Mouse (Mus musculus) CH12.LX (cell line): ENCODE measurements around the gene Rnft2. TPM values are rescaled to one million over a fixed set of nuclear protein-coding genes. Genes with fewer than 3 reads are reported as not detected.

Experiments used
- DNase-seq: peaks from one replicate; pipeline ENCODE4 v3.0.0-alpha.2; 2013; ENCODE audit errors: extremely low read depth
- H3K27ac ChIP-seq: 2 replicates; pipeline ENCODE4 v1.5.1; 2012; ENCODE audit warnings: low read depth, mild to moderate bottlenecking, control low read depth, moderate library complexity; ENCODE audit not compliant: insufficient read depth
- H3K27me3 ChIP-seq: replicated peaks from 2 replicates; pipeline ENCODE3; 2012; ENCODE audit warnings: inconsistent platforms
- H3K36me3 ChIP-seq, 2 experiments: replicated peaks in 1 of 2; 2 replicates each; pipeline versions ENCODE3 to v1.6.1; 2012; ENCODE audit warnings: inconsistent platforms in 1 of 2, low read length in 1 of 2, mild to moderate bottlenecking in 1 of 2, mixed read lengths in 1 of 2, moderate library complexity in 1 of 2; ENCODE audit not compliant: control insufficient read depth in 1 of 2, insufficient read depth in 1 of 2
- H3K4me1 ChIP-seq, 2 experiments: 2 replicates each; pipeline ENCODE4 v1.6.1; 2012; ENCODE audit warnings: inconsistent platforms in 1 of 2, moderate library complexity in 1 of 2; ENCODE audit not compliant: insufficient read depth in 2 of 2, control insufficient read depth in 1 of 2
- H3K4me2 ChIP-seq: 2 replicates; pipeline ENCODE4 v1.6.1; 2012; ENCODE audit warnings: low read depth, mild to moderate bottlenecking, control low read depth; ENCODE audit not compliant: poor library complexity, insufficient read depth, severe bottlenecking
- H3K4me3 ChIP-seq, 3 experiments: fragments of 150-350 bp in 1 of 3; sonication (generic) in 1 of 3; replicated peaks in 1 of 3; 2 replicates each; pipeline versions ENCODE3 to v1.5.1; 2011 to 2012; ENCODE audit warnings: low read depth in 2 of 3, low read length in 2 of 3, mild to moderate bottlenecking in 2 of 3, moderate library complexity in 2 of 3, control low read depth in 1 of 3, improper control_type of control experiment in 1 of 3, inconsistent platforms in 1 of 3, mixed read lengths in 1 of 3; ENCODE audit not compliant: poor library complexity in 1 of 3
- H3K79me2 ChIP-seq: replicated peaks from 2 replicates; pipeline ENCODE4 v1.6.1; 2012; ENCODE audit warnings: mild to moderate bottlenecking, moderate library complexity; ENCODE audit not compliant: control insufficient read depth, poor library complexity, insufficient read depth, severe bottlenecking; ENCODE audit errors: extremely low read depth
- H3K9ac ChIP-seq: 2 replicates; pipeline ENCODE4 v1.6.1; 2012; ENCODE audit warnings: low read depth, mild to moderate bottlenecking, control low read depth, moderate library complexity; ENCODE audit not compliant: insufficient read depth
- H3K9me3 ChIP-seq: replicated peaks from 2 replicates; pipeline ENCODE3; 2012; ENCODE audit warnings: low read length, inconsistent platforms, mixed read lengths
- CTCF ChIP-seq, 2 experiments: IDR thresholded peaks in 1 of 2; conservative IDR thresholded peaks in 1 of 2; 2 replicates each; pipeline ENCODE4 v1.5.1; 2011 to 2012; ENCODE audit warnings: low read depth in 2 of 2, low read length in 2 of 2, improper control_type of control experiment in 1 of 2, inconsistent platforms in 1 of 2, mild to moderate bottlenecking in 1 of 2, moderate library complexity in 1 of 2
- EP300 ChIP-seq: IDR thresholded peaks from 2 replicates; pipeline ENCODE4 v1.6.1; 2011; ENCODE audit warnings: low read length, improper control_type of control experiment
- ETS1 ChIP-seq: conservative IDR thresholded peaks from 2 replicates; pipeline ENCODE4 v1.6.1; 2012; ENCODE audit warnings: low read depth, mild to moderate bottlenecking, inconsistent platforms, low read length, improper control_type of control experiment, moderate library complexity
- IRF4 ChIP-seq: IDR thresholded peaks from 2 replicates; pipeline ENCODE4 v1.6.1; 2014; ENCODE audit warnings: low read depth, mild to moderate bottlenecking, inconsistent platforms, low read length, improper control_type of control experiment
- JUND ChIP-seq: conservative IDR thresholded peaks from 2 replicates; pipeline ENCODE4 v1.6.1; 2011; ENCODE audit warnings: low read depth, low read length, improper control_type of control experiment
- MAZ ChIP-seq: IDR thresholded peaks from 2 replicates; pipeline ENCODE4 v1.6.1; 2012; ENCODE audit warnings: low read depth, mild to moderate bottlenecking, inconsistent platforms, low read length, improper control_type of control experiment, moderate library complexity
- MEF2A ChIP-seq: IDR thresholded peaks from 2 replicates; pipeline ENCODE4 v1.6.1; 2014; ENCODE audit warnings: low read depth, mild to moderate bottlenecking, inconsistent platforms, low read length, improper control_type of control experiment, borderline replicate concordance
- NELFE ChIP-seq: IDR thresholded peaks from 2 replicates; pipeline ENCODE4 v1.6.1; 2011; ENCODE audit warnings: low read depth, low read length, improper control_type of control experiment
- POLR2AphosphoS2 ChIP-seq: IDR thresholded peaks from 2 replicates; pipeline ENCODE4 v1.6.1; 2011; ENCODE audit warnings: low read depth, low read length, improper control_type of control experiment
- UBTF ChIP-seq: IDR thresholded peaks from 2 replicates; pipeline ENCODE4 v1.6.1; 2012; ENCODE audit warnings: low read depth, mild to moderate bottlenecking, inconsistent platforms, low read length, improper control_type of control experiment, moderate library complexity
- USF2 ChIP-seq: conservative IDR thresholded peaks from 2 replicates; pipeline ENCODE4 v1.6.1; 2011; ENCODE audit warnings: low read depth, low read length, improper control_type of control experiment
- ZKSCAN1 ChIP-seq: IDR thresholded peaks from 2 replicates; pipeline ENCODE4 v1.6.1; 2012; ENCODE audit warnings: low read depth, inconsistent platforms, low read length, improper control_type of control experiment, borderline replicate concordance
- ZNF384 ChIP-seq: IDR thresholded peaks from 2 replicates; pipeline ENCODE4 v1.6.1; 2012; ENCODE audit warnings: low read depth, low read length, improper control_type of control experiment, inconsistent platforms
- dilution Hi-C: fragments of 300-500 bp; cut with MboI; formaldehyde crosslinking; loops from 2 replicates; pipeline ENCODE4 v1.14.3; 2020; ENCODE audit warnings: low sequenced_read_pairs; ENCODE audit not compliant: extremely low pct_unique_long_range_greater_than_20kb, extremely low pct_ligation_motif_present
- in situ Hi-C: fragments of 300-500 bp; cut with MboI; formaldehyde crosslinking; loops from 3 replicates; pipeline ENCODE4 v1.14.3; 2019; ENCODE audit warnings: low sequenced_read_pairs, low pct_ligation_motif_present, low pct_unique_long_range_greater_than_20kb, mixed read lengths
- polyA plus RNA-seq: library from polyadenylated mRNA; unstranded; fragments of >175 nt; gene quantifications from 2 replicates; pipeline ENCODE4 v1.2.1, GENCODE M21; 2012; ENCODE audit warnings: low read depth; ENCODE audit not compliant: insufficient read length
- total RNA-seq, 2 experiments: library from RNA; depleted of rRNA; stranded (reverse); fragments of 300-350 nt in 1 of 2; fragments of >200 nt in 1 of 2; gene quantifications; 2 replicates each; pipeline ENCODE4 v1.2.3; 2012 to 2014

The Rnft2 gene
- total and polyA plus RNA-seq, 3 experiments: 1.6 to 5.1 (median 3.4) TPM

DNA sequence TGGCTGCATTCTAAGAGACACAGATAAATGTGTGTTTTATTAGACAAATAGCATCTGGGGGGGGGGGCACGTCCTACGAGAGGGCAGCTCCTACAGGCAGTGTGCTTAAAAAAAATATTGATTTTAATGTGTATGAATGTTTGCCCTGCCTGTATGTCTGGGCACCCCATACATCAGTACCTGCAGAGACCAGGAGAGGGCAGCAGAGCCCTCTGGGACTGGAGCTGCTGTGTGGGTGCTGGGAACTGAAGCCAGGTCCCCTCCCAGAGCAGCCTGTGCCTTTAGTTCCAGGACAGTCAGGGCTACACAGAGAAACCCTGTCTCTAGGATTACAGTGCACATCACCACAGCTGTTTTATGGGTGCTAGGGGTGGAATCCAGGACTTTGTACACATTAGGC, 69.8 kb downstream of the Rnft2 start:
- Histone ChIP-seq H3K4me2 (no peak overlapping the region), H3K27me3 (peaks cover 81% of the 10 kb centered on the region), H3K79me2 (no peaks in the 10 kb centered on the region), H3K9me3 (peaks cover 10% of the 10 kb centered on the region), H3K9ac (no peak overlapping the region), H3K27ac (no peak overlapping the region), H3K36me3 (no peaks in the 10 kb centered on the region), H3K4me3 (no peak overlapping the region), H3K4me1 (peaks cover 0 to 9% of the 10 kb centered on the region in 2 experiments; a peak in 2 of 4 replicates)
- TF ChIP-seq NELFE (no peak), CTCF (conservative IDR thresholded peaks at IDR 0.05 in 1 of 2, IDR thresholded peaks at IDR 0.05 in 1 of 2; ENCODE audit: low read depth in 2 of 2, low read length in 2 of 2) (peak in 1 of 2 experiments; percentile 26; a peak in 2 of 4 replicates)
- in situ Hi-C loops: no loop called here
- dilution Hi-C loops: no loop called here
- no peak for DNase-seq

DNA sequence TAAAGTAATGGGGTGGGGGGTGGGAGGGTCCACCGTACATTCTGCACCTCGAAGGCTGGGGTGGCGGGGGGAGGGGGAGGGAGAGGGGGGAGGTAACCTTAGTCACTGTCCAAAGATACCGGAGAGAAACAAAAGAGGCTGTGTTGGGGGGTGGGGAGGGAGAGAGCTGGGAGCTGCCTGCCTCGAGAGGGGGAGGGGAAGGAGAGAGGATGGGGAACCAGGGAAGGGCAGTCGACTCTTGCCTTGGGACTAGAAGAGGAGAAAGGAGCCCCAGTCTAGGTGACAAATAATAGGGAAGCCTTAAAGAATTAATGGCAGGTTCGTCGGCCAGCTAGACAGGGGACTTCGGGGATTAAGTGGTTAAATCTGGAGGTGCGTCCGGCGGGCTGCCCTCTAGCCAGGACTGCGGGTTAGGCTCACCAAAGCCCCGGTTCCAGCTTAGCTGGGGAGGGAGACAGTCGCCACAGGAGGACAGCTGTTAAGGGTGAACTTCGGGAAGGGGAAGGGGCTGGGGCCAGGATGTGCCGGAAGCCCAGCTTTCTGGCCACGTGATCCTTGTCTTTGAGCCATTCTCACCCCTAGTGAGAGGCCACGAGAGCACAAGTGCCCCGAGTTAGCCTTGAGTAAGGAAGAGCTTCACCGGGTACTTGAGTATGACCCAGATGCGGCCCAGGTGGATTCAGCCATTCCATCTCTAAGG, 70.5 kb downstream of the Rnft2 start:
- no peak for DNase-seq
- H3K9ac ChIP-seq: no peak overlapping the region
- TF ChIP-seq POLR2AphosphoS2 (no peak), USF2 (no peak), ZNF384 (no peak), ETS1 (no peak), EP300 (no peak), JUND (no peak), IRF4 (no peak), CTCF (conservative IDR thresholded peaks at IDR 0.05 in 1 of 2, IDR thresholded peaks at IDR 0.05 in 1 of 2; ENCODE audit: low read depth in 2 of 2, low read length in 2 of 2) (no peak), MEF2A (no peak), MAZ (no peak), ZKSCAN1 (no peak), UBTF (no peak)
- no peaks in the 10 kb centered on the region for H3K36me3 ChIP-seq
- no peak overlapping the region for H3K4me2 ChIP-seq
- dilution Hi-C loops (no loop called here), in situ Hi-C loops (no loop called here)
- H3K4me3 ChIP-seq: no peak overlapping the region
- H3K27me3 ChIP-seq: peaks cover 77% of the 10 kb centered on the region
- no peaks in the 10 kb centered on the region for H3K79me2 ChIP-seq
- peaks cover 13% of the 10 kb centered on the region for H3K9me3 ChIP-seq
- H3K27ac ChIP-seq: no peak overlapping the region
- peaks cover 0 to 9% of the 10 kb centered on the region in 2 experiments; a peak in 2 of 4 replicates for H3K4me1 ChIP-seq
